Mouse (Mus musculus): ENCODE results near the gene Elovl3. TPM values are rescaled to one million over a fixed set of nuclear protein-coding genes. Genes with fewer than 3 reads are reported as not detected.

Elovl3 gene
- polyA plus RNA-seq, 1 experiment from 2014 or later, result not detected

- no peaks in the 10 kb centered on the region for H3K9me3 ChIP-seq (replicated peaks)
- no peak overlapping the region for H3K4me3 ChIP-seq (replicated peaks)
- H3K27me3 ChIP-seq, result no peaks in the 10 kb centered on the region
- no peak overlapping the region for H3K9ac ChIP-seq
- H3K27ac ChIP-seq, result no peak overlapping the region
- H3K4me1 ChIP-seq, result no peaks in the 10 kb centered on the region
- ATAC-seq (replicated peaks; ENCODE audit: low FRiP score), result no peak
- peaks cover 29% of the 10 kb centered on the region for H3K36me3 ChIP-seq
- WGBS, result 81% methylated on average over 5 of the region's 5 CpGs
- no peak overlapping the region for H3K4me2 ChIP-seq
Observed at GRCm38 (mm10) chr19:46172541-46172940, 40.8 kb downstream of the Elovl3 start.

DNA sequence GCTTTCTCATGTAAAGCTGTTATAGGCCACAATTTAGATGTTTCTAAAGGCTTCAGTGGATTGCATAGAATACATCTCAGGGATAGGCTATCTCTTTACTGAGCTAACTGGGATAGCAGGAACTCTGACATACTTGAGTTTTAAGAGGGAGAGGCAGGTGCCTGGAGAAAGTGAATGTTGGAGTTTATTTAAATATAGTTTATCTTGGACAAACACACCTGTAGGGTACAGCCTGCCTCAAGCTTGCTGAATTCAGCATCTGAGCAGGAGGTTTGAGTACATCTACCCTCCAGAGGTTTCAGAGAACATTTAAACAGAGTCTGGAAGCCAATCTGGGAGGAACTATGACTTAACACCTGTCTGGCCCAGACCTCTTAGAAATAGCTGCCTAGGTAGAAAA lies 43.5 kb downstream of the Elovl3 start:
- Histone ChIP-seq H3K9ac (no peak overlapping the region), H3K9me3 (replicated peaks) (no peaks in the 10 kb centered on the region), H3K27ac (no peak overlapping the region), H3K36me3 (peaks cover 26% of the 10 kb centered on the region), H3K27me3 (no peaks in the 10 kb centered on the region), H3K4me2 (no peak overlapping the region), H3K4me3 (replicated peaks) (no peak overlapping the region), H3K4me1 (no peaks in the 10 kb centered on the region)
- ATAC-seq (replicated peaks; ENCODE audit: low FRiP score), result no peak

DNA sequence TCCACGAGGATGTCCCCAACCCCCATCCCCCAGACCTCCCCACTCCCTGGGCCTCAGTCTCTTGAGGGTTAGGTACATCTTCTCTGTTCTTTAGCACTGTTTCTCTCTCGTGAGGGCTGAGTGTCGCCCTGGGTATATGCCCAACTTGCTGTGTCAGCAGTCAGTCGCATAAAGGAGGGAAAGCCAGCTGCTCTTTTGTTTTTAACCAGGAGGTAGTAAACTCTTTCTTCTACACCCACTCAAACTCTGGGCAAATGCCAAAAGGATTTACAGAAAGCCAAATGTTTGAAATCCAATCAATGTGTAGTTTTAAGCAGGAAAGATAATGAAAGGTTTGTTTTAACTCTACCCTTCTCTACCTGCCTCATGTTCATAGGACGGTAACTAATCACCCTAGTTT lies 45.3 kb downstream of the Elovl3 start:
- Histone ChIP-seq H3K4me3 (replicated peaks) (no peak overlapping the region), H3K27ac (no peak overlapping the region), H3K4me1 (no peaks in the 10 kb centered on the region), H3K27me3 (no peaks in the 10 kb centered on the region), H3K9me3 (replicated peaks) (no peaks in the 10 kb centered on the region), H3K36me3 (peaks cover 8% of the 10 kb centered on the region), H3K4me2 (no peak overlapping the region), H3K9ac (no peak overlapping the region)
- 54% methylated on average over 5 of the region's 5 CpGs for WGBS
- ATAC-seq (replicated peaks; ENCODE audit: low FRiP score), result no peak

GRCm38 (mm10) chr19:46180274-46180673 lies 48.6 kb downstream of the Elovl3 start:
- H3K9me3 ChIP-seq (replicated peaks), result no peaks in the 10 kb centered on the region
- no peaks in the 10 kb centered on the region for H3K4me1 ChIP-seq
- H3K9ac ChIP-seq, result no peak overlapping the region
- no peak overlapping the region for H3K27ac ChIP-seq
- H3K36me3 ChIP-seq, result peaks cover 8% of the 10 kb centered on the region; the same call in 1 of the 2 replicates
- no peaks in the 10 kb centered on the region for H3K27me3 ChIP-seq
- H3K4me3 ChIP-seq (replicated peaks), result no peak overlapping the region
- WGBS, result 90% methylated on average over 2 of the region's 2 CpGs
- no peak for ATAC-seq (replicated peaks; ENCODE audit: low FRiP score)
- H3K4me2 ChIP-seq, result no peak overlapping the region

GRCm38 (mm10) chr19:46182241-46182640 lies 50.5 kb downstream of the Elovl3 start:
- no peak overlapping the region for H3K9ac ChIP-seq
- no peaks in the 10 kb centered on the region for H3K27me3 ChIP-seq
- H3K9me3 ChIP-seq (replicated peaks), result no peaks in the 10 kb centered on the region
- H3K4me3 ChIP-seq (replicated peaks), result no peak overlapping the region
- no peak for ATAC-seq (replicated peaks; ENCODE audit: low FRiP score)
- H3K4me2 ChIP-seq, result no peak overlapping the region
- H3K36me3 ChIP-seq, result peaks cover 8% of the 10 kb centered on the region; the same call in 1 of the 2 replicates
- no peak overlapping the region for H3K27ac ChIP-seq
- H3K4me1 ChIP-seq, result peaks cover 7% of the 10 kb centered on the region; the same call in 1 of the 2 replicates
- WGBS, result 92% methylated on average over 3 of the region's 3 CpGs

Other genes starting within 250 kb of the Elovl3 start
- gene Armh3, start 133.4 kb upstream of the Elovl3 start, polyA plus RNA-seq (2015; fragmentation: Nextera tagmentation; extraction: Ambion mirVana), result 18.6 and 18.8 TPM in 2 replicates
- 8.3 and 8.9 TPM in 2 replicates for gene Hps6, start 128.4 kb upstream of the Elovl3 start, polyA plus RNA-seq (2015; fragmentation: Nextera tagmentation; extraction: Ambion mirVana)
- 33.3 and 44.6 TPM in 2 replicates for gene Pprc1, start 87.0 kb upstream of the Elovl3 start, polyA plus RNA-seq (2015; fragmentation: Nextera tagmentation; extraction: Ambion mirVana)
- gene Ldb1, start 86.7 kb upstream of the Elovl3 start, polyA plus RNA-seq (2015; fragmentation: Nextera tagmentation; extraction: Ambion mirVana), result 83.4 and 91.9 TPM in 2 replicates
- gene Nolc1, start 56.0 kb upstream of the Elovl3 start, polyA plus RNA-seq (2015; fragmentation: Nextera tagmentation; extraction: Ambion mirVana), result 99.4 and 101 TPM in 2 replicates
- gene Pitx3, start 16.4 kb downstream of the Elovl3 start, polyA plus RNA-seq (2015; fragmentation: Nextera tagmentation; extraction: Ambion mirVana), result 0.48 and 0.85 TPM in 2 replicates
- gene Gbf1, start 20.6 kb downstream of the Elovl3 start, polyA plus RNA-seq (2015; fragmentation: Nextera tagmentation; extraction: Ambion mirVana), result 50.7 and 51.0 TPM in 2 replicates
- gene Nfkb2, start 172.4 kb downstream of the Elovl3 start, polyA plus RNA-seq (2015; fragmentation: Nextera tagmentation; extraction: Ambion mirVana), result 8.3 and 9.8 TPM in 2 replicates
- 3.9 and 7.2 TPM in 2 replicates for gene Psd, start 195.3 kb downstream of the Elovl3 start, polyA plus RNA-seq (2015; fragmentation: Nextera tagmentation; extraction: Ambion mirVana)
- 18.2 and 20.1 TPM in 2 replicates for gene Fbxl15, start 196.3 kb downstream of the Elovl3 start, polyA plus RNA-seq (2015; fragmentation: Nextera tagmentation; extraction: Ambion mirVana)
- 158 and 177 TPM in 2 replicates for gene Cuedc2, start 206.8 kb downstream of the Elovl3 start, polyA plus RNA-seq (2015; fragmentation: Nextera tagmentation; extraction: Ambion mirVana)
- gene Mfsd13a, start 209.2 kb downstream of the Elovl3 start, polyA plus RNA-seq (2015; fragmentation: Nextera tagmentation; extraction: Ambion mirVana), result 12.5 and 15.0 TPM in 2 replicates
- gene 2310034G01Rik, start 218.4 kb downstream of the Elovl3 start, polyA plus RNA-seq (2015; fragmentation: Nextera tagmentation; extraction: Ambion mirVana), result 2.0 and 2.6 TPM in 2 replicates